Mouse (Mus musculus): ENCODE results near the gene Yif1b. TPM values are rescaled to one million over a fixed set of nuclear protein-coding genes. Genes with fewer than 3 reads are reported as not detected.

The Yif1b gene
- polyA plus RNA-seq, 1 experiment from 2014 or later: 143 TPM

- Histone ChIP-seq H3K4me1 (ENCODE audit: insufficient read depth, low read length) (peaks cover 25% of the 10 kb centered on the region), H3K27ac (ENCODE audit: low read length) (no peak overlapping the region), H3K4me2 (replicated peaks; ENCODE audit: low read depth, low read length) (no peak overlapping the region), H3K9ac (replicated peaks; ENCODE audit: low read length) (no peak overlapping the region), H3K9me3 (ENCODE audit: low read length) (no peaks in the 10 kb centered on the region), H3K27me3 (ENCODE audit: insufficient read depth, low read length) (no peaks in the 10 kb centered on the region), H3K36me3 (ENCODE audit: insufficient read depth, low read length) (peaks cover 9% of the 10 kb centered on the region; the same call in 1 of the 2 replicates), H3K4me3 (ENCODE audit: low read length) (no peak overlapping the region)
- WGBS: 68% methylated on average over 3 of the region's 3 CpGs
- no peak for ATAC-seq (ENCODE audit: low FRiP score, low TSS enrichment)
These were observed 13.0 kb downstream of the Yif1b start for GRCm38 (mm10) chr7:29251166-29251565.

- no peaks in the 10 kb centered on the region for H3K9me3 ChIP-seq (ENCODE audit: low read length)
- no peak overlapping the region for H3K9ac ChIP-seq (replicated peaks; ENCODE audit: low read length)
- peaks cover 13% of the 10 kb centered on the region; the same call in 1 of the 2 replicates for H3K4me1 ChIP-seq (ENCODE audit: insufficient read depth, low read length)
- ATAC-seq (ENCODE audit: low FRiP score, low TSS enrichment): 0 out of 2 replicates have a peak, but pooled peaks have one; percentile 33
- H3K27me3 ChIP-seq (ENCODE audit: insufficient read depth, low read length): no peaks in the 10 kb centered on the region
- H3K27ac ChIP-seq (ENCODE audit: low read length): no peak overlapping the region
- H3K36me3 ChIP-seq (ENCODE audit: insufficient read depth, low read length): peaks cover 8% of the 10 kb centered on the region; the same call in 1 of the 2 replicates
- H3K4me2 ChIP-seq (replicated peaks; ENCODE audit: low read depth, low read length): no peak overlapping the region
- WGBS: 25% methylated on average over 5 of the region's 5 CpGs
- no peak overlapping the region for H3K4me3 ChIP-seq (ENCODE audit: low read length)
These were observed 15.7 kb downstream of the Yif1b start for GRCm38 (mm10) chr7:29253842-29254241.

DNA sequence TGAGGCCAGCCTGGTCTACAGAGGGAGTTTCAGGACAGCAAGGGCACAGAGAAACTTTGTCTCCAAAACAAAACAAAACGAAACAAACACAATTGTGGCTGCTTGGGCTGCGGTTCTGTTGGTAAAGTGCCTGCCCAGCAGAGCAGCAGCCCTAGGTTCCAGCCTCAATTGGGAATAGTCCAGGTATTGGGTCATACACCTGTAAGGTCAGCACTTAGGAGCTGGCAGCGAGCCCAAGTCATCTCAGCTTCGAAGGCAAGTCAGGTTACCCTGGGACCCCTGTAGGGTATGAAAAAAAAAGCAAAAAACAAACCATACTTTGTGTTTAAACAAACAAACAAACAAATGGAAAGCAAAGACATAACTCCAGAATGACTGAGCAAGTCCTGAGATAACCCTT, 17.7 kb downstream of the Yif1b start:
- no peak for ATAC-seq (ENCODE audit: low FRiP score, low TSS enrichment)
- H3K27me3 ChIP-seq (ENCODE audit: insufficient read depth, low read length): no peaks in the 10 kb centered on the region
- H3K4me3 ChIP-seq (ENCODE audit: low read length): no peak overlapping the region
- H3K27ac ChIP-seq (ENCODE audit: low read length): no peak overlapping the region
- H3K4me2 ChIP-seq (replicated peaks; ENCODE audit: low read depth, low read length): no peak overlapping the region
- H3K9me3 ChIP-seq (ENCODE audit: low read length): no peaks in the 10 kb centered on the region
- H3K36me3 ChIP-seq (ENCODE audit: insufficient read depth, low read length): peaks cover 8% of the 10 kb centered on the region; the same call in 1 of the 2 replicates
- 76% methylated on average over 4 of the region's 4 CpGs for WGBS
- 0 out of 2 replicates have a peak, but pooled peaks cover 8% of the 10 kb centered on the region for H3K4me1 ChIP-seq (ENCODE audit: insufficient read depth, low read length)
- no peak overlapping the region for H3K9ac ChIP-seq (replicated peaks; ENCODE audit: low read length)

GRCm38 (mm10) chr7:29257368-29257767, 19.2 kb downstream of the Yif1b start:
- H3K4me3 ChIP-seq (ENCODE audit: low read length): no peak overlapping the region
- no peaks in the 10 kb centered on the region for H3K9me3 ChIP-seq (ENCODE audit: low read length)
- H3K27me3 ChIP-seq (ENCODE audit: insufficient read depth, low read length): no peaks in the 10 kb centered on the region
- no peak for ATAC-seq (ENCODE audit: low FRiP score, low TSS enrichment)
- H3K4me1 ChIP-seq (ENCODE audit: insufficient read depth, low read length): peaks cover 16% of the 10 kb centered on the region
- peaks cover 8% of the 10 kb centered on the region; the same call in 1 of the 2 replicates for H3K36me3 ChIP-seq (ENCODE audit: insufficient read depth, low read length)
- 85% methylated on average over 1 of the region's 1 CpGs for WGBS
- H3K27ac ChIP-seq (ENCODE audit: low read length): no peak overlapping the region
- H3K4me2 ChIP-seq (replicated peaks; ENCODE audit: low read depth, low read length): no peak overlapping the region
- H3K9ac ChIP-seq (replicated peaks; ENCODE audit: low read length): no peak overlapping the region

GRCm38 (mm10) chr7:29259781-29260730, 21.9 kb downstream of the Yif1b start:
- no peak for ATAC-seq (ENCODE audit: low FRiP score, low TSS enrichment)
- Histone ChIP-seq H3K27ac (ENCODE audit: low read length) (no peak overlapping the region), H3K4me3 (ENCODE audit: low read length) (no peak overlapping the region), H3K36me3 (ENCODE audit: insufficient read depth, low read length) (peaks cover 4% of the 10 kb centered on the region; the same call in 1 of the 2 replicates), H3K27me3 (ENCODE audit: insufficient read depth, low read length) (no peaks in the 10 kb centered on the region), H3K4me1 (ENCODE audit: insufficient read depth, low read length) (peaks cover 20% of the 10 kb centered on the region), H3K9me3 (ENCODE audit: low read length) (no peaks in the 10 kb centered on the region), H3K9ac (replicated peaks; ENCODE audit: low read length) (no peak overlapping the region), H3K4me2 (replicated peaks; ENCODE audit: low read depth, low read length) (no peak overlapping the region)
- 81% methylated on average over 10 of the region's 10 CpGs for WGBS

DNA sequence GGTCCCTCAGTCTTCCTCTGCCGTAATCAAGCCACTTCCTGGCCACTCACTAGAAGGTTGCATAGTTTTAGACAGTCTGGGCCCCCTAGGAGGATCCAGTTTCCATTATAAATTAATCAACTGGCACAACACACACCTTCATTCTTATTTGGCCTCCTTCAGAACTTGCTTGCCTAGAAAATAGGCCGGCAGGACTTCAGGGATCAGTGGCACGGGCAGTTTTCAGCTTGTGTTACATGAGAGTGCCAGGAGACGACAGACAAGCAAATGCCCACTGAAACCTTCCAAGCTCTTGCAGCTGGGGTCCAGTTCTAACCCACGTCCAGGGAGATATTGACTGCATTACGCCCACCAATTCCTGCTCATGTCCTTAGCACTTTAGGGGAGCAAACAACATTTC, 24.0 kb downstream of the Yif1b start:
- no peak overlapping the region for H3K4me3 ChIP-seq (ENCODE audit: low read length)
- no peaks in the 10 kb centered on the region for H3K27me3 ChIP-seq (ENCODE audit: insufficient read depth, low read length)
- 0 out of 2 replicates have a peak overlapping the region, but pooled peaks have one; percentile 0 for H3K27ac ChIP-seq (ENCODE audit: low read length)
- no peak overlapping the region for H3K9ac ChIP-seq (replicated peaks; ENCODE audit: low read length)
- no peaks in the 10 kb centered on the region for H3K9me3 ChIP-seq (ENCODE audit: low read length)
- no peak for ATAC-seq (ENCODE audit: low FRiP score, low TSS enrichment)
- peaks cover 32% of the 10 kb centered on the region for H3K4me1 ChIP-seq (ENCODE audit: insufficient read depth, low read length)
- 40% methylated on average over 6 of the region's 6 CpGs for WGBS
- no peak overlapping the region for H3K4me2 ChIP-seq (replicated peaks; ENCODE audit: low read depth, low read length)
- no peaks in the 10 kb centered on the region for H3K36me3 ChIP-seq (ENCODE audit: insufficient read depth, low read length)

- H3K4me3 ChIP-seq (ENCODE audit: low read length): no peak overlapping the region
- WGBS: 87% methylated on average over 3 of the region's 3 CpGs
- no peak for ATAC-seq (ENCODE audit: low FRiP score, low TSS enrichment)
These were observed 25.7 kb downstream of the Yif1b start for GRCm38 (mm10) chr7:29263831-29264230.

DNA sequence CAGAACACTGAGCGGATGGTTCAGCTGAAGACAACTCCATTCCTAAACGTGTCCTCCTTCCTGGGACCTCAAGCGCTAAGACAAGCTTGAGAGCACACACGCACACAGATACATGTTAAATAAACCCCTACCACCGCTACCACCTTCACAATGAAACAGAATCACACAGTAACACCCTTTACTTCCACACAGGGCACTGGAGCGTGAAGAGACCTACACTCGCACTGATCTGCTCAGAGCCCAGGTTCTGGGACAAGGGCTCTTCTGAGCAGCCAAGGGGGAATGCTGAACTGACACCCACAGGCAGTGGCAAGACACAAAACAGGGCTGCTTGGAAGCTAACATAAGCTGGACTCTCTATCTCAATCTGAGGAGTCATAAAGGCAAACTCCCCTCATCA, 27.5 kb downstream of the Yif1b start:
- no peak overlapping the region for H3K4me3 ChIP-seq (ENCODE audit: low read length)
- peaks cover 34% of the 10 kb centered on the region for H3K4me1 ChIP-seq (ENCODE audit: insufficient read depth, low read length)
- WGBS: 44% methylated on average over 7 of the region's 7 CpGs
- H3K27me3 ChIP-seq (ENCODE audit: insufficient read depth, low read length): no peaks in the 10 kb centered on the region
- no peak overlapping the region for H3K9ac ChIP-seq (replicated peaks; ENCODE audit: low read length)
- no peaks in the 10 kb centered on the region for H3K36me3 ChIP-seq (ENCODE audit: insufficient read depth, low read length)
- H3K9me3 ChIP-seq (ENCODE audit: low read length): no peaks in the 10 kb centered on the region
- H3K27ac ChIP-seq (ENCODE audit: low read length): no peak overlapping the region
- peak; percentile 64; the same call in 1 of the 2 replicates for ATAC-seq (ENCODE audit: low FRiP score, low TSS enrichment)
- no peak overlapping the region for H3K4me2 ChIP-seq (replicated peaks; ENCODE audit: low read depth, low read length)

More at GRCm38 (mm10) chr7:29263831-29264230, 25.7 kb downstream of the Yif1b start:
- H3K4me2 ChIP-seq (replicated peaks; ENCODE audit: low read depth, low read length): no peak overlapping the region
- peaks cover 33% of the 10 kb centered on the region for H3K4me1 ChIP-seq (ENCODE audit: insufficient read depth, low read length)
- H3K27me3 ChIP-seq (ENCODE audit: insufficient read depth, low read length): no peaks in the 10 kb centered on the region
- no peak overlapping the region for H3K9ac ChIP-seq (replicated peaks; ENCODE audit: low read length)
- H3K27ac ChIP-seq (ENCODE audit: low read length): no peak overlapping the region
- no peaks in the 10 kb centered on the region for H3K9me3 ChIP-seq (ENCODE audit: low read length)
- no peaks in the 10 kb centered on the region for H3K36me3 ChIP-seq (ENCODE audit: insufficient read depth, low read length)

DNA sequence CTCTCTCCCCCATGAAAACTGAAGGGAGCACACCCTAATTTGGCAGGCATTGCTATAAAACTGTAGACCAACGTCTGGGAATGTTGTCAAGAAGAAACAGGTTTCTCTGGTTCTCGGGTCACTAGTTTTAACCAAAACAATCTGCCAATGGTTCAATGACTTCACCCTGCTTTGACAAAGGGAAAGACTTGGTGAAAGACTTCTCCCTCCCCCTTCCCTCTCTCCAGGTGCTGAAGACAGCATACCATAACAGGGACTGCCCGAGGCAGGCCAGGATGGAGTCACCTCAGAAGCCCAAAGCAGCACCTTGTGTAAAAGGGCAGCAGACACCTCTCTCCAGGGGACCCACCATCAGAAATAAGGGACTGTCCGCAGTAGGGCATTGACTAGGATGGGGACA, 28.8 kb downstream of the Yif1b start:
- Histone ChIP-seq H3K27me3 (ENCODE audit: insufficient read depth, low read length) (no peaks in the 10 kb centered on the region), H3K4me3 (ENCODE audit: low read length) (no peak overlapping the region), H3K36me3 (ENCODE audit: insufficient read depth, low read length) (no peaks in the 10 kb centered on the region), H3K27ac (ENCODE audit: low read length) (peak overlapping the region; percentile 37; the same call in 1 of the 2 replicates), H3K9me3 (ENCODE audit: low read length) (no peaks in the 10 kb centered on the region), H3K4me1 (ENCODE audit: insufficient read depth, low read length) (peaks cover 44% of the 10 kb centered on the region), H3K9ac (replicated peaks; ENCODE audit: low read length) (no peak overlapping the region), H3K4me2 (replicated peaks; ENCODE audit: low read depth, low read length) (no peak overlapping the region)
- ATAC-seq (ENCODE audit: low FRiP score, low TSS enrichment): peak; percentile 66
- 31% methylated on average over 4 of the region's 4 CpGs for WGBS

DNA sequence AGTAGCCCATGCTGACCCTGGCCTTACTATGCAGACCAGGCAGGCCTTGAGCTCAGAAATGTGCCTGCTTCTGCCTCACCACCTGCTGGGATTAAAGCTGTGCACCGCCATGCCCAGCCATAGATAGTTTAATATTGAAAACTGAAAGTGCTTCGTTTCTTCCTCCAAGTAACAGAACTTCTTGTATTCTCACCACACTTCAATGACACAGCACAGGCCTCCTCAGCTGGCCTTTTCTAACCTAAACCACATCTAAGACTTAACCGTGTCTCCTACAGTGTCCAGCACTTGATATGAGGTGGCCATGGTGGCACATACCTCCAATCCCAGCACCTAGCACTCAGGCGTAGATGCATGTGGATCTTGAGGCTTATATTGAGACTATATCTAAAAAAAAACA, 32.3 kb downstream of the Yif1b start:
- Histone ChIP-seq H3K9me3 (ENCODE audit: low read length) (no peaks in the 10 kb centered on the region), H3K4me2 (replicated peaks; ENCODE audit: low read depth, low read length) (no peak overlapping the region), H3K27me3 (ENCODE audit: insufficient read depth, low read length) (no peaks in the 10 kb centered on the region), H3K4me3 (ENCODE audit: low read length) (no peak overlapping the region), H3K9ac (replicated peaks; ENCODE audit: low read length) (no peak overlapping the region), H3K4me1 (ENCODE audit: insufficient read depth, low read length) (peaks cover 34% of the 10 kb centered on the region), H3K36me3 (ENCODE audit: insufficient read depth, low read length) (no peaks in the 10 kb centered on the region), H3K27ac (ENCODE audit: low read length) (no peak overlapping the region)
- WGBS: 83% methylated on average over 4 of the region's 4 CpGs
- ATAC-seq (ENCODE audit: low FRiP score, low TSS enrichment): no peak
